Mouse (Mus musculus) mesoderm, embryonic 11.5 days (tissue): ENCODE measurements around the gene Ranbp17.

Experiments used
- DNase-seq: peaks from one replicate; pipeline ENCODE4 v3.0.0-alpha.2; 2012; ENCODE audit warnings: low read depth, low spot score

Gene Ranbp17

GRCm38 (mm10) chr11:33234134-33234533, 279.4 kb downstream of the Ranbp17 start:
- DNase-seq, result peak; percentile 46

- no peak for DNase-seq
Measured at GRCm38 (mm10) chr11:33232056-33232455, 281.5 kb downstream of the Ranbp17 start.

GRCm38 (mm10) chr11:33228186-33228585, 285.4 kb downstream of the Ranbp17 start:
- DNase-seq, result no peak

- no peak for DNase-seq
Measured at GRCm38 (mm10) chr11:33226516-33226915, 287.0 kb downstream of the Ranbp17 start.

DNA sequence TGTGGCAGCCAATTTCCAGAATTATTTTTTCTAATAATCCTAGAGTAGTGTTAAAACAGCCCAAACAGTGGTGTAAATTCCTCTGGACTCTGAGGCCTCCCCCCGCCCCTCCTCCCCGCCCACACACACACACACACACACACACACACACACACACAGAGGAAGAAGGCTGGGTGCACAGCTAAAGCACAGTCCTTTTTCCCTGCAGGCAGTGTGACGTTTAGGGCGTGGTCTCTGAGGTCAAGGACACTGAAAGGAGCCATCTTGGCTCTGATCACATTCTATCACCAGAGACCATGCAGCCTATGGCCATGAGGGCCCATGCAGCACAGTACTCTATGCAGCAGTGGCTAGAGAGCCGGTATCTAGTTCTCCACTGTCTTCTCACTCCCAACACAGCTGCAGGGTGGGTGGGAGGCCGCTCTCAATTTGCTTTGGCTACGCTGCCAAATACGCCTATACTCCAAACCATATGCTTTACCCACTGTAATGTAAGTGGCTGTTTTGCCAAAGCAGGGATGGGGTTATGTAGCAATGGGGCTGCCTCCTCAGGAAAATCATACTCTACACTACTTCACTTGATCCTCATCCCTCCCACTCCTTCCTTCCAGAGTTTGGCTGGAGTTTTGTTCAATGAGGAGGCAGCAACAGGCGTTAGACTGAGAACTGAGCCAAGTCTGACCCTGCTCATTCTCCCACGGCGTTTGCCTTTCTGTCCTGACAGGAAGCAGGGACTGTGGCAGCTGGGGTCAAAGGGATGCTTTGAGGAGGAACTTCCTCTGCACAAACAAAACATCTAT, 291.8 kb downstream of the Ranbp17 start:
- DNase-seq, result no peak

DNA sequence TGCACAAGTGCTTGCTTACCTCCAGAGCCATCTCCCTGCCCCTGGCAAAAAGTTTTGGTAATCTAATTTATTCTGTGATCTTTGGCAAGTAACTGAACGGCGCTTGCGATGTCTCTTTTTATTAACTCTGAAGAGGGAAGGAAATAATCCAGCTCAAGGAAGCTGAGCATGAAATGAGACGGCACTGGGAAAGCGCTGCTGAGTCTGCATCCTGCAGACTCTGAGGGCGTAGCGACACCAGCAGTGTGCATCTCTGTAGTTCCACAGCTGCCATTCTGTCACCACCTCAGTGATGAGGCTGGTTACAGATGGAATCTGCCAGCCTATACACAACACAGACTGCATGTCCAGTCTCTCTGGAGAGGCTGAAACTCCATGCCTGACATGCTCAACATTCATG, 292.8 kb downstream of the Ranbp17 start:
- DNase-seq, result no peak

DNA sequence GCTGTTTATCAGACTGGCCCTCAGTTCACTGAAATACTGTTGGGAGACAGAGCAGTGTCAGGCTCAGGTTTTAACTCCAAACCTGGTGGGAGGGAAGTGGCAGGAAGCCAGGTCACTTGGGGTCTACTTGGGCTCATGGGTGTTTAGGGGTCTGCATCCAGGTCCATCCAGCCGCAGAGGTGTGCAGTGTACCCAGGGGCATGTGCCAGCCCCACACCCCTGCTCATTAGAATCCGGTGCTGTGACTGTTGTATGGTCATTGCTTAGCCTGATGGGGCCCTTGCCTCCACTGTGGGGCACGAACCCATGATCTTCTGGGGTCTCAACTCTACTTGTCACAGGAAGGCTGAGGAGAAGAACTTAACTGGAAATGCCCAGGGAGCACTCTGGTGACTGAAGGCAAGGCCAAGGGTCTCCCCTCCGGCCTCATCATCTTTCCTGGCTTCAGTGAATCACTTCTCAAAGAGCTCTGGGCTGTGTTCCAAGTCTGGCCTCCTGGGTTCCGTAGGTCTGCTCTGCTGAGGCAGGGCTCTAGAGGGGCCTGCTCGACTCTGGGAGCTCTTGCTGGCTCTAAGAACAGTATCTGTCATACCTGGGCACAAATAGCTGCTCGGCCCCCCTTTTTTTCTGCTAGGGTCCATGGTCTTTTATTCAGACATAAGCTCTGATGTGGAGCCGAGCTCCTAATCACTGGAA, 296.0 kb downstream of the Ranbp17 start:
- DNase-seq, result no peak

GRCm38 (mm10) chr11:33207411-33207810, 306.1 kb downstream of the Ranbp17 start:
- no peak for DNase-seq

DNA sequence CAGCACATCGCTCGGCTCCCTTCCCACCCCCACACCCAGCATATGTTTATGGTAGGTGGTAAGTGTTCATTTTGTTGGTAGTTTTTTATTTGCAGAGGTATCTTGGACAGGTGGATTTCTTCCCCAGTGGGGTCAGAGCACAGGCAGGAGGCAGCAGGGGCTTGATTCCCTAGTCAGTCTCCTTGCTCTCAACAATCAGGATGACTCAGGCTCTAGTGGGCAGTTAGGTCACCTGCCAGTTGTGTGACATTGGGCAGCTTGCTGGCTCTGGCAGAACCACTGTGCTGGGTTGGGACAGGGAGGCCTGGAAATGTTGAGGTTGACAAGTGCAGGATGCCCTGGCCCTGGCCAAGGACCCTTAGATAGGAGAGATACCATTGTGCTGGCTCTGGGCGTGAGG, 308.6 kb downstream of the Ranbp17 start:
- no peak for DNase-seq

DNA sequence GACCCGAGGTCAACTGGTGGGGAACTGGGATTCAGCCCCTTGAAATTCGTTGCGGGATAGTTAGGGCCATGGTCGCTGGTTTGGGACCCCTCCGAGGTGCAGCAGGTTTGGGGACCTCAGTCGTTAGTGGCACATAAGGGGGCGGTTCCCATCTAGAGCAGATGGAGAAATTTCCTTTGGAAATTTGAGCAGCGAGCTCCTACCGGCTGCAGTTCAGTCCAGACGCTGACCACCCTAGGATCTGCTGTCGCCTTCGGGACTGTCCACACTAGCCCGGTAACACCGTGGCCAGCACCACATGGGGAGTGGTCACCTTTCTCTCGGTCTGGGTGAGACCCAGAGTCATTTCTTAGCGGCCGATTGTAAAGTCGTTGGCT, 309.2 kb downstream of the Ranbp17 start:
- no peak for DNase-seq

DNA sequence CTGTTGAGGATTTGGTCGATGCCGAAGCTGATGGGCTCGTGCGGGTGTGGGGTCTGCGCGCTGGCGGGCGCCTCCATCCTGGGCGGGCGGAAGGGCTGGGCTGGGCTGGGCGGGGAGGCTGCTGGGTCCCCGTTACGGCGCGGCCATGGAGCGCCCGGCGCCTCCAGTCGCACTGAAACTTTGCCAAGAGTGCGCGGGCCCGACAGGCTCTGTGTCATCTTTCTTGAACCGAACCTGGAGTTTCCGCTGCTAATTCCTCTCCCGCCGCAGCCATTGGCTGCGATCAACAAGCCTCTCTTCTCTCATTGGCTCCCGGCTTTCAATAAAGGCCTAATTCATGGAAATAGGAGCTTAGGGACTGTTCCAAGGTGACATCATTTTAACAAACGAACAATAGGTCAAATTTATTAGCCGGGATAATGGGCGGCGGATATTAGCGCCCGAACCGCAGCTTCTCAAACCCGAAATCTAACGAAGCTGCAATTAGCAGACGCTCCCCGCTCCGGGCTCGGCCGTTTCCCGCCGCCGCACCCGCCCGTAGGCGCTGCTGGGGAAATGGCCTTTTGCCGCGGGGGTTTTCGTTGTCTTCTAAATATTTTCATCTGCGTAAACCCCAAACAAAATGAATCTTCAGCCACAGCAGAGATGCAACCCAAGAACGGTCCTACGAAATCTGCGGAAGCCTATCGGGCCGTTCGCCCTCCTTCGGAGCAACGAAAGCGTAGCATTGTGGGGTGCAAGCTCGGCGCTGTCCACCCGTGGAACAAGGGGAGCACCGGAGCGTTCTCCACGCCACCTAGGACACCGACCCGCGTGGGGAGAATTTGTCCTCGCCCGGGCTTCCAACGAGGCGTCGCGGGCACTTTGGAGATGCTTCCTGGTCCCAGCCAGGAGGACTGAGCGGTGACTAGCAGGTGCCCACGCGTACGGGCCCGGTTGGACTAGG, 309.9 kb downstream of the Ranbp17 start, which contains the start of gene Tlx3:
Gene Tlx3, minus strand, starts transcription at position 207 of the 946 bp plus-strand sequence.
- DNase-seq, result peak; percentile 80

DNA sequence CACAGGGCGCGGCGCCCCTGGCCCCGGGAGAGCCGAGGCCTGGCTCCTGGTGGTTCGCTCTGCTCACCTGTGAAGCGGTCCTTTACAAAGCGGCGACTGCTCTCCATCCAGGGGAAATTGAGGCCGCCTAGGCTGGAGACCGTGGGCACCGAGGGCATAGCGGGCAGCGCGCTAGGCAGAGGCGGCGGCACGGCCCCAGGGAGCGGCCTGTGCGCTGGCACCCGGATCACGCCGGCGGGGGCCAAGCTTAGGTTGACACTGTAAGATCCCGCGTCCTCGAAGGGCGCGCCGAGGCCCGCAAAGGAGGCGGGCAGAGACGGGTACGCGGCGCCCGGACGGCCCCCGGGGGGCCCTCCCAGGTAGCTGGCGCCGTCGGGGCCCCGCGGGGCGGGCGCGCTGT, 310.6 kb downstream of the Ranbp17 start:
- DNase-seq, result no peak

GRCm38 (mm10) chr11:33202296-33202695, 311.2 kb downstream of the Ranbp17 start:
- no peak for DNase-seq

- no peak for DNase-seq
Measured at GRCm38 (mm10) chr11:33201626-33202010, 311.9 kb downstream of the Ranbp17 start.

- DNase-seq, result no peak
Measured at GRCm38 (mm10) chr11:33200764-33201625, 312.6 kb downstream of the Ranbp17 start.

- no peak for DNase-seq
Measured at GRCm38 (mm10) chr11:33199906-33200763, 313.4 kb downstream of the Ranbp17 start.

DNA sequence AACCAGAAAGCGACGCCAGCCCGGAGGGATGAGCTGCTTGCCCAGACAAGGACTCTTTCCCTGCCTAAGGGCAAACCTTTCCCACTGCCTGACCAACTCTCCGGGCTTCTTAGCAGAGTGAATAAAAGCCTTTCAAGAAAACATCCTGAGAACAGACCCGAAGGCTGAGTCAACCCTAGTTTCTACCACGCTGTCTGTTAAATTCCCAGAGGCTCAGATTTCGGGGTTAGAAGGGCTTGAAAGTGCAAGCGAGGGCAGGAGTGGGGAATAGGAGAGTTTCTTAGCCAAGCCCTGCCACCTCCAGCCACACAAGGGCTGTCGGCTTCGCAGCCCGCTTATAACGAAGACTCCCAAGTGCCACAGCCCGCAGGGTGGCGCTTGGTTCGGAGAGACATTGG, 314.4 kb downstream of the Ranbp17 start:
- DNase-seq, result no peak

DNA sequence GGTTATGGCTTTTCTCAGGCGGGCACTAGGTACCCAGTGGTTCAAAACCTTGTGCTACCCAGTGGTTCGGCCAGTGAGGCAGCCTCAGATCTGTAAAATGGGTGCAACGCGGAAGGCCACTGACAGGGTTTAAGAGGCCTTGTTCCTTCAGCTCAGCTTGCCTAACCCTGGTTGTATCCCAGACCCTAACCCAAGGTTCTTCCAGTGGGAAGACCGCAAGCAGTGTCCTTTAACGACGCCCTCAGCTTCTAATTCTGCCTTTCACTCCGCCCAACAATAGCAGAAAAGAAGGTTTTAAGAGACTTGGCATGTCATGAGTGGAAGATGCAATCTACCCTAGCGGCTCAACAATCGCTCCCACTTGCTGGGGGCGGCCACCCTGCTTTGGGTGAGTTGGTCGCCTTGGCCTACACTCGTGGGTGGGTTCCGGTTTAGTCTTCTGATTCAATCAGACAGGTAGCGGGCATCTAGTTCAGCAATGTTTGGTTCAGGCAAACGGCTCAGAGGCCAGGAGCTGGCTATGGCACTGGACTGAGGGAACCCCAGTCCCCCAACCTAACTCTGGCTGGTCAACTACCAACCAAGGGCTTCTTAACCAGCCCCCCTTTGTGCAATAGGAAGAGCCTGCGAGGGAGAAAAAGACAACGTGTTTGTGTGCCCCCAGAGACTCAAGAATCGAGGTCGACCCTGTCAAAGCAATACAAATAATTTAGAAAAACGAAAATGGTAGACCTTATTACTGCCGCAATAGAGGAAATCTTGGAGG, 315.0 kb downstream of the Ranbp17 start:
- DNase-seq, result no peak

DNA sequence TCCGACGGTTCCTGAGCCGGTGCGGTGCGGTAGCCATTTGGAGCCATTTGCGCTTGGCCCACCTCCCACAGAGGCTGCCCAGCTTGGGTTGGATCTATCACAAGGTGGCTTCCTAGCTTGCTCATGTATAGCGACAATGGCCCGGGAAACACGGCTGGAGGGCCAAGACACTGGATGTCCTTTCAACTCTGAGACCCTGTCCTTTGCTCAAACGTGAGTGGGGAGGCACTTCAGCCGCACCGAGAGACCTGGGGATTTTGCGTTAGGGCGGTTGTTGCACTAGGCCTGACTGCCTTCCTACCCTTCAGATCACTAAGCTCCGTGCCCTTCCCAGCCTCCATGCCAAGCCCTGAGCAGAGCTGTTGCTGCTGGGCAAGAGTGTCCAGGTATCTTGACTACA, 315.9 kb downstream of the Ranbp17 start:
- no peak for DNase-seq
